Mouse (Mus musculus): ENCODE data around the gene Qrfp. TPM values are rescaled to one million over a fixed set of nuclear protein-coding genes. Genes with fewer than 3 reads are reported as not detected.
A peak's percentile ranks its signal among the peaks of the same experiment; 100 is the strongest.

Gene Qrfp
- polyA plus RNA-seq, 1 experiment from 2014 or later = 0.08 TPM

DNA sequence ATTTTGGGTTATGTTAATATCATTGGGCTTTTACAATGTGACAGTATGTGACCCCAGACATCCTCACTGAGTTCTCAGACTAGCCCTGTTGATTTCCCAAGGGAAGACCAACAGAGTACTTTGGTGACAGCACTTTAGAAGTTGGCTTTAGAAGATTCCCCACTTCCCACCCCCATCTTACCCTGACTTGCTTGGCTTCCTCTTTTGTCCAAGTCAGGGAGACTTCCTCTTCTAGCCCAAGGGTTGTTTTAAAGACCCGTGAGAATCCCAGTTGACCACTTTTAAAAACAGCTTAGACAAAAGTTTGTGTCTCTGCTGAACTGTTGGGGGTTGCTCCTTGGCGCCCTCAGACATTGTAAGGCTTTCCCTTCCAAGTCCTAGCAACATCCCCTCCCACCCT is 47.1 kb downstream of the Qrfp start:
- Histone ChIP-seq H3K36me3 (no peaks in the 10 kb centered on the region), H3K4me3 (replicated peaks) (peak overlapping the region; percentile 87; the same call in 1 of the 2 replicates), H3K27me3 (no peaks in the 10 kb centered on the region), H3K27ac (peak overlapping the region; percentile 75), H3K4me2 (peak overlapping the region; percentile 82), H3K4me1 (peaks cover 77% of the 10 kb centered on the region), H3K9ac (no peak overlapping the region), H3K9me3 (replicated peaks) (no peaks in the 10 kb centered on the region)
- ATAC-seq (replicated peaks; ENCODE audit: low FRiP score) = no peak
- WGBS = 18% methylated on average over 2 of the region's 2 CpGs

DNA sequence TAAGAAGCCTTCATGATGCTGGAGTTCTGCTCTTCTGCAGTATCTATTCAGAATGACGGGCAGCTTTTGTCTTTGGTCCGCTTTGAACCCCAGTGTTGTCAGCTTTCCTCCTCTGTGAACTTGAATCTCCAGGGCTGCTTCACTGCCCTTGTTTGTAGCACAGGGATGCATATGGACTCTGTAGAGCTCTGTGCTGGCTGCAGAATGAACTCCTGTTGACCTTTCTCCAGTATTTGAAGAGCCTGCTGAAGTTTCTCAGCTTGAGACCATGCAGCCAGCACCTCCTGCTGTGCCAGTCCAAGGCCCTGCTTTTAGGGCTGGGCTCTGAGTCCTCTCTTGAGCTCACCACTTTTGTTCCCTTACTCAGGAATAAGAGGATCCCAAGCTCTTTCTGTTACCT is 47.5 kb downstream of the Qrfp start:
- Histone ChIP-seq H3K4me1 (peaks cover 74% of the 10 kb centered on the region), H3K9me3 (replicated peaks) (no peaks in the 10 kb centered on the region), H3K36me3 (no peaks in the 10 kb centered on the region), H3K9ac (no peak overlapping the region), H3K27me3 (no peaks in the 10 kb centered on the region), H3K4me3 (replicated peaks) (peak overlapping the region; percentile 87; the same call in 1 of the 2 replicates), H3K27ac (peak overlapping the region; percentile 75), H3K4me2 (peak overlapping the region; percentile 82)
- 24% methylated on average over 2 of the region's 2 CpGs for WGBS
- no peak for ATAC-seq (replicated peaks; ENCODE audit: low FRiP score)

DNA sequence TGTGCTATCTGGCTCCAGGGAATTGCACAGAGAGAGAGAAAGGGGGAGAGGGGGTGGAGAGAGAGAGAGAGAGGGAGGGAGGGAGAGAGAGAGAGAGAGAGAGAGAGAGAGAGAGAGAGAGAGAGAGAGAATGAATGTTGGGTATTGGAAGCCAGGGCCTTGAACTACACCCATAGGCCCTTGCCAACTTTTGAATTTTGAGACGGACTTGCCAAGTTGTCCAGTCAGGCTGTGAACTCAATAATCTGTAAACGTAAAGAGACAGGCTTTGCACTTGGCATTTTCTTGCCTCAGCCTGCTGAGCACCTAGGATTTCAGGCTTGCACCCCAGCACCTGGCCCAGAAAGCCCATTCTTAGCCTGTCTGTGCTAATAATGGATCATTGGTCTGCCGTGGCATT is 48.2 kb downstream of the Qrfp start:
- Histone ChIP-seq H3K27ac (peak overlapping the region; percentile 94), H3K27me3 (no peaks in the 10 kb centered on the region), H3K4me1 (peaks cover 74% of the 10 kb centered on the region), H3K36me3 (no peaks in the 10 kb centered on the region), H3K9ac (peak overlapping the region; percentile 97; the same call in 1 of the 2 replicates), H3K9me3 (replicated peaks) (no peaks in the 10 kb centered on the region), H3K4me3 (replicated peaks) (peak overlapping the region; percentile 87), H3K4me2 (peak overlapping the region; percentile 82)
- 30% methylated on average over 3 of the region's 3 CpGs for WGBS
- no peak for ATAC-seq (replicated peaks; ENCODE audit: low FRiP score)

DNA sequence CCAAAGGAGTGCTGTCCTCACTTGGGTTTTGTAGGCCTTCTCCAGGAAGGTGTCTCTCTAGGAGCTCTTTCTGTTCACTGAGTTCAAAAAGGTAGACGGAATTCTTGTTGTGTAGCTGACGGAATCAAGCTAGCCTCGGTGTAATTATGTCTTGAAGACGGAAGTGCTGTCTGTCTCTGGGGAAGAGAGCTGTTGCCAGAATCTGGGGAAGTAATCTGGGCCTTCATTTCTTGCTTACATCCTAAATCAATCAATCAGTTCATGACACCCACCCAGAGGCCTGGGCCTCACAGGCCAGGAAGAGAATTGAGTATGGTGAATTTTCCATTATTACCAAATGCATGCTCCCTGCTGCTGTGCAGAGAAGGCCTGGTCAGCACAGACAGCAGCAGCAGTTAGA is 48.8 kb downstream of the Qrfp start:
- H3K36me3 ChIP-seq = no peaks in the 10 kb centered on the region
- peaks cover 73% of the 10 kb centered on the region for H3K4me1 ChIP-seq

DNA sequence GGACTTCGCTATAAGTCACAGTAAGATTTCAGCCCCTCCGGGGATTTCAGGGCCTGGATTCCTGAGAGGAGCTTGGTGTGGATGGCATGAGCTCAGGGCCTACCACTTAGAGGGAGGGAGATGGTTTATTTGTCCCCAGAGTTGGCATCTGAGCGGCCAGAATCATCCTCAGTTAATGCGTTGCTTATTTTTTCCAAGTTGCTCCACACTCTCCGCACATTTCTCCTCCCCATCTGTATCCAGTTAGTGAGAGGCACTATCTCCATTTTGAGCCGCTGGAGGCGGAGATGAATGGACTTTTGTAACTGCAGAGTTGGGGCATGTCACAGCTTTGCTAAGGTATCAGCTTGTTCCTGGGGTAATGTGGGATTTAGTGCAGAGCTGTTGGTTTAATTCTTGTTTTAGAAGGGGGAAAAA is 49.3 kb downstream of the Qrfp start:
- Histone ChIP-seq H3K36me3 (no peaks in the 10 kb centered on the region), H3K4me2 (peak overlapping the region; percentile 82), H3K4me3 (replicated peaks) (peak overlapping the region; percentile 87), H3K4me1 (peaks cover 69% of the 10 kb centered on the region), H3K27ac (peak overlapping the region; percentile 94), H3K9ac (peak overlapping the region; percentile 97), H3K27me3 (no peaks in the 10 kb centered on the region), H3K9me3 (replicated peaks) (no peaks in the 10 kb centered on the region)
- 3% methylated on average over 7 of the region's 7 CpGs for WGBS
- no peak for ATAC-seq (replicated peaks; ENCODE audit: low FRiP score)

More for the DNA sequence above, 48.8 kb downstream of the Qrfp start:
- ATAC-seq (replicated peaks; ENCODE audit: low FRiP score) = no peak
- Histone ChIP-seq H3K4me3 (replicated peaks) (peak overlapping the region; percentile 87), H3K27me3 (no peaks in the 10 kb centered on the region), H3K27ac (peak overlapping the region; percentile 94), H3K9ac (peak overlapping the region; percentile 97), H3K9me3 (replicated peaks) (no peaks in the 10 kb centered on the region), H3K4me2 (peak overlapping the region; percentile 82)
- under 1% methylated on average over 4 of the region's 4 CpGs for WGBS

DNA sequence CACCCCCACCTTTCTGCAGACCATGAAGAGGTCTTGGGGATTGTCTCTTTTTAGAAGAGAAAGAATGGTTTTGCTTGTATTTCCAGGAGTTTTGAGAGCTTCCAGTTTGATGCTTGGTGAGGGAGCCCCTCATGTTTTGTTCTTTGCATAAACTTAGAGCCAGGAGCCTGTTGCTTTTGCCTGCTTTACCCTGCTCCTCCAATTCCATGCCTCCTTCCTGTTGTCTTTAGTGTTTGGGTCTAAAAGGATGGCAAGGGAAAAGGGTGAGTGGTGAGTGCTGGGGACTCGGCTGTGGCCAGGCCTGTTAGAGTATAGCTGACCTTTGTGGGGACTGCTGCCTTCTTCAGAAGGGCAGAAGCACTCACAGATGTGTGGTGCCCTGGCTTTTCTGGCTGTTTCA is 49.9 kb downstream of the Qrfp start:
- H3K27ac ChIP-seq = peak overlapping the region; percentile 94
- H3K4me3 ChIP-seq (replicated peaks) = peak overlapping the region; percentile 87
- peak overlapping the region; percentile 97 for H3K9ac ChIP-seq
- no peaks in the 10 kb centered on the region for H3K9me3 ChIP-seq (replicated peaks)
- H3K27me3 ChIP-seq = no peaks in the 10 kb centered on the region
- 0% methylated on average over 1 of the region's 1 CpGs for WGBS
- ATAC-seq (replicated peaks; ENCODE audit: low FRiP score) = no peak
- peak overlapping the region; percentile 82 for H3K4me2 ChIP-seq
- no peaks in the 10 kb centered on the region for H3K36me3 ChIP-seq
- peaks cover 63% of the 10 kb centered on the region for H3K4me1 ChIP-seq

DNA sequence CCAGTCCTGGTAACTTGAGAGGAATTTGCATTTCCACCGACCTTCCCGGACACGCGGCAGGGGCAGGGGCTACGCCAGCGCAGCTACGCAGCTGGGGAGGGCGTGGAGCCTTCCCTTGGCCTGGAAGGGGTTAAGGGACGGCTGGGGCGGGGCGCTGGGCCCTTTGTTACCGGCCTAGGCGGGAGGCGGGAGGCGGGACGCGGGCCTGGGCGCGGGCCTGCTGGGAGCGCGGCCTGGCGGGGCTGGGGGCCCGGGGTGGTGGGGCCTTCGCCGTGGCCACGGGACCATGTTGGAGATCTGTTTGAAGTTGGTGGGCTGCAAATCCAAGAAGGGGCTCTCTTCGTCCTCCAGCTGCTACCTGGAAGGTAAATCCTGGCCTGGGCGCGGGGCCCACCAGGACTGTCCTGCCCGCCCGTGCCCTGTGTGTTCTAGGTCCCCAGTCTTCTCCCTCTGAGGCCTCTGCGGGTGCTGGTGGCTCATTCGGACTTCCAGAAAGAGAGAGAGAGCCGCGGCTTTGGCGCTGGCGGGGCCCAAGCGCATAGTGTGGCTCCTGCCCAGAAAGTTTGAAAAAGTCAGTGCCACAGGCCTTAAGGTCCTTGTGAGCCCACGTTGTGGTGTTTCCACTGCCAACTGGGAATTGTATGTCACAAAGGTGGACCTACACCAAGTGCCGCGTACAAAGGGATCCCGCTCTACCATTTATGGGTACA is 50.5 kb downstream of the Qrfp start:
- peak overlapping the region; percentile 87 for H3K4me3 ChIP-seq (replicated peaks)
- peak overlapping the region; percentile 82 for H3K4me2 ChIP-seq
- no peaks in the 10 kb centered on the region for H3K27me3 ChIP-seq
- peak overlapping the region; percentile 97 for H3K9ac ChIP-seq
- ATAC-seq (replicated peaks; ENCODE audit: low FRiP score) = peak; percentile 95
- peaks cover 57% of the 10 kb centered on the region for H3K4me1 ChIP-seq
- no peaks in the 10 kb centered on the region for H3K36me3 ChIP-seq
- no peaks in the 10 kb centered on the region for H3K9me3 ChIP-seq (replicated peaks)
- under 1% methylated on average over 40 of the region's 42 CpGs for WGBS
- H3K27ac ChIP-seq = peak overlapping the region; percentile 94

DNA sequence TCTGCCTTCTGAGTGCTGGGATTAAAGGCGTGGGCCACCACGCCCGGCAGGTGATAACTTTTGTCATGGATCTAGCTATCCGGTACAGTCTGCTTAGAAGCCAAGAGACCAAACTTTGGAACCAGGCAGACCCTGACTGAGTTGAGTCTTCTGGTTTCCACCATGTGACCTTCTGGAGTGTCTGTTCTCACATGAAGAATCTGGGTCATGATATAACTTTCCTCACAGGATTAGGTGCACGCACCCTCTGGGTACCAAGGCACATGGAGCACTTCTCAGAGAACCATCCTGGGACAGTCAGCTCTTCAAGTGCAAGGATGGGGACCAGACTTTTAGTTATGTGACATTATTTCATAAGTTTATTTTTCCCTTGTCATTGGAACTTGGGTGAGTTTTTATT is 51.4 kb downstream of the Qrfp start:
- peak overlapping the region; percentile 41; the same call in 1 of the 2 replicates for H3K27ac ChIP-seq
- peaks cover 51% of the 10 kb centered on the region for H3K4me1 ChIP-seq
- no peaks in the 10 kb centered on the region for H3K9me3 ChIP-seq (replicated peaks)
- no peak for ATAC-seq (replicated peaks; ENCODE audit: low FRiP score)
- no peaks in the 10 kb centered on the region for H3K36me3 ChIP-seq
- no peak overlapping the region for H3K9ac ChIP-seq
- whole genome bisulfite sequencing = 92% methylated on average over 5 of the region's 5 CpGs
- peak overlapping the region; percentile 87 for H3K4me3 ChIP-seq (replicated peaks)
- peak overlapping the region; percentile 82 for H3K4me2 ChIP-seq
- H3K27me3 ChIP-seq = no peaks in the 10 kb centered on the region

DNA sequence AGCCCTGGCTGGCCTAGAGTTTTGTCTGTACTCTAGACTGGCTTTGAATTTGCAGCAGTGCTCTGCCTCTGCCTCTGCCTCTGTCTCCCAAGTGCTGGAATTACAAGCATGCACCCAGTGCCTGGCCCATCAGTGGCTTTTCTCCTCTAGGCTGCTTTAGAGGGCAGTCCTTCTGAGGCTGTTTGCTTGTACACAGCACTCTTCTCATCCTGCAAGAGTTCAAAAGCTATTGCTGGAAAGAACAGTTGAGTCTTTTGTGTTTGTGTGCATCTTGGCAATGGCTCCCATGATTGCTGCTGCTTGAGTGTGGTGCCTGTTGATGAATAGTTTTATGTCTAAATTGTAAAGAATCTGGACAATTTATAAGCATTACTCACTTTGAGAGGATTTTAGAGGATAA is 52.9 kb downstream of the Qrfp start:
- no peak overlapping the region for H3K4me3 ChIP-seq (replicated peaks)
- no peaks in the 10 kb centered on the region for H3K9me3 ChIP-seq (replicated peaks)
- no peaks in the 10 kb centered on the region for H3K27me3 ChIP-seq
- no peak overlapping the region for H3K9ac ChIP-seq
- peaks cover 41% of the 10 kb centered on the region for H3K4me1 ChIP-seq
- H3K4me2 ChIP-seq = no peak overlapping the region
- H3K27ac ChIP-seq = peak overlapping the region; percentile 63
- no peaks in the 10 kb centered on the region for H3K36me3 ChIP-seq
- no peak for ATAC-seq (replicated peaks; ENCODE audit: low FRiP score)

Other genes with a start within 250 kb of the Qrfp start
- gene Fubp3, start 237.9 kb downstream of the Qrfp start, polyA plus RNA-seq (2015; fragmentation: Nextera tagmentation; extraction: Ambion mirVana) = 86.4 and 98.7 TPM in 2 replicates
- not detected in 2 replicates for gene Prdm12, start 170.5 kb downstream of the Qrfp start, polyA plus RNA-seq (2015; fragmentation: Nextera tagmentation; extraction: Ambion mirVana)
- 75.7 and 77.7 TPM in 2 replicates for gene Exosc2, start 139.9 kb downstream of the Qrfp start, polyA plus RNA-seq (2015; fragmentation: Nextera tagmentation; extraction: Ambion mirVana)
- 43.9 and 46.2 TPM in 2 replicates for gene Abl1, start 122.2 kb downstream of the Qrfp start, polyA plus RNA-seq (2015; fragmentation: Nextera tagmentation; extraction: Ambion mirVana)
- 1.2 and 1.6 TPM in 2 replicates for gene Fibcd1, start 35.4 kb upstream of the Qrfp start, polyA plus RNA-seq (2015; fragmentation: Nextera tagmentation; extraction: Ambion mirVana)
- gene Lamc3, start 76.7 kb upstream of the Qrfp start, polyA plus RNA-seq (2015; fragmentation: Nextera tagmentation; extraction: Ambion mirVana) = 3.5 and 4.5 TPM in 2 replicates
- gene Aif1l, start 139.6 kb upstream of the Qrfp start, polyA plus RNA-seq (2015; fragmentation: Nextera tagmentation; extraction: Ambion mirVana) = 75.5 and 76.3 TPM in 2 replicates
- 91.5 and 94.7 TPM in 2 replicates for gene Nup214, start 163.9 kb upstream of the Qrfp start, polyA plus RNA-seq (2015; fragmentation: Nextera tagmentation; extraction: Ambion mirVana)